Mouse (Mus musculus) embryonic stem cell, embryonic (primary cell): ENCODE measurements around the gene 6430571L13Rik.

ENCODE experiments used
- CTCF ChIA-PET, 4 experiments: fragments of 300-600 bp in 2 of 4; fragments of 350-600 bp in 2 of 4; sonication (Branson Sonifier 250); formaldehyde crosslinking; loops; one replicate each; lab custom pipeline; 2022; ENCODE audit warnings: inconsistent platforms in 2 of 4; lab: Charles Lee
- POLR2A ChIA-PET, 4 experiments: fragments of 300-600 bp in 2 of 4; fragments of 350-600 bp in 2 of 4; sonication (Branson Sonifier 250); formaldehyde crosslinking; loops; one replicate each; lab custom pipeline; 2022; ENCODE audit warnings: antibody characterized with exemption in 4 of 4, inconsistent platforms in 1 of 4; lab: Charles Lee

6430571L13Rik gene

DNA sequence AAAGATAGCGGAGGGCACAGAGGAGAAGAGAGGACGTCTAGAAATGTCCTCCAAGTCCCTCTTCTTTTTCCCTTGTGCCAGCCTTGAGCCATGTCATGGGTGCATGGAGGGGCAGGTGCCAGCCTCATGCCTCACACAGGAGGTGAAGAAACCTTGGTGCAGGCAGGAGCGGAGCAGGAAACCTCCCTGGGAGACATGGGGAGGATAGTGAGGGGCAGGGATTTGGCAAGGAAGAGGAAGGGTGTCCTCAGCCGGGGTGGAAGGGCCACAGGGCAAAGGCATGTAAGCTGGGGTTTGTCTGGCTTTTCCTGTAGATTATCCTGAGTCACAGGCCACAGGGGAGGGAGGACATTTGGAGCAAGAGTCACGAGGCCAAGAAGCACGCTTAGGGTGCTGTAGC, 3.6 kb downstream of the 6430571L13Rik start:
- CTCF ChIA-PET = interaction anchor here in 1 of 4 experiments (0.6 kb wide), 1 partner anchor 269 kb away, joined by 3 read pairs; no protein-coding TSS in a partner anchor
- POLR2A ChIA-PET = no interaction called here

DNA sequence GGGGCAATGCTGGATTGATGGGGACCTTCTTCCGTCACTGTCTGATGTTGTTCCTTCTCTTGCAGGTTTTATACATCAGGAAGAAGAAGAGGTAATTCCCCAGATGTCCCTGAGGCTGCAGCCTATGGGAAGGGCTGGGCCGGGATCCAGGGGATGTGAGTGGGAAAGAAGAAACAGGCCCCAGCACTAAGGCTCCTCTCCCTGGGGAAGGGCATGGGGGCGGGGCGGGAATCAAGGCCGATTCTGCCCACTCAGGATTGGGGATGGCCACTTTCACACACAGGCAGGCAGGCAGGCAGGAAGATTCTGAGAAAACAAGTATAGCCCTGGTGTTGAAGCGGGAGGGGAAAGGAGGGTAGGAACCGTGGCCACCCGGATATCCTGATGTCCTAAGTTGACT, 5.7 kb downstream of the 6430571L13Rik start:
- POLR2A ChIA-PET = interaction anchor here in 2 of 4 experiments (0.7 to 1.0 kb wide), 2 partner anchors 13 to 14 kb away, joined by 4 read pairs; no protein-coding TSS in a partner anchor

DNA sequence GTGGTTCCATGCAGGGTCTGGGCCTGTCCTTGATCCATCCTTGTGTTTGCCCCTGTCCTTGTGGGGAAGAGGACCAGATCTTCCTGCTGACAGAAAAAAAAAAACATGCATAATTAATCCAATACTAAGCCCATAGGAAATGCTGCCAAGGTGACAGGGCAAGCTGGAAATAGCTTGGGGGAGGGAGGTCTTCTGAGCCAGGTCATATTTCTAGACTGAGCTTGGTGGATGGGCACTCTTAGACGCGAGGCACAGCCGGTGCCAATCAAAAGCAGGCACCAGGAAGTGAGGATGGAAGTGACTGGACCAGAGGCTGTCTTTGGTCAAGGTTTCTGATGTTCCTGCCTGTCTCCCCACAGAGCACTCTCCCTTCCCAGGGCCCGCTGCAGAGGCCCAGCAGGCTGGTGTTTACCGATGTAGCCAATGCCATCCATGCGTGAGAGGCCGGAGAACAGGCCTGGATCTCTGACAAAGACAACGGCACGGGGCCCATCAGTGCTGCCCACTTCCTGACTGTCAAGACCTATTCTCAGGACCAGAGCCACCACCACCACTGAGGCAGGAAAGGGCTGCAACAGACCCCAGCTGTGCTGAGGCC, 7.3 kb downstream of the 6430571L13Rik start:
- POLR2A ChIA-PET = interaction anchor here in 3 of 4 experiments (0.6 to 1.2 kb wide), 4 partner anchors 21 to 638 kb away, joined by 3 to 4 read pairs (median 3); partner anchors contain the start of genes Cyb561d2 (in 1 of the 3), Inka1 (in 1 of the 3) and Nprl2 (in 1 of the 3)
- CTCF ChIA-PET = interaction anchor here in 1 of 4 experiments (1.8 kb wide), 1 partner anchor 52 kb away, joined by 4 read pairs; the partner anchor contains the start of gene Cish

More for the DNA sequence above, 5.7 kb downstream of the 6430571L13Rik start:
- CTCF ChIA-PET = no interaction called here

DNA sequence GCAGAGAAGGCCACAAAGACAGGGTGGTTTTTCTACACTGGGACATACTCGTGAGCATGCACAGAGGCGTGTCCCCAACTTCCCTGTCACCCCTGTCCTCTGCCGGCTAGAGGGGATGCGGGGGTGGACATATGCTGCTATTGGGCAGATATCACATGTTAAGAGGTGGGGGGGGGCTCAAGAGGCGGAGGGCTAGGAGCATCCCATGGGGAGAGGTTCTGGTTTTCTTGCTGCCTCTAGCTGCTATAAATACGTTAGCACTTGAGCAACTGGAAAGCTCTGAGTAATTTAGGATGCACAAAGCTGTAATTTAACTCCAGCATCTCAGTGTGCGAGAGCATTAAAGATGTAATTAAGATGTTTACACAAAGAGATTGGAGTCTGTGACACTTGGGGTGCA, 8.9 kb downstream of the 6430571L13Rik start:
- ChIA-PET CTCF (interaction anchor here (0.5 to 1.8 kb wide), 8 partner anchors 8 to 232 kb away, joined by 3 to 6 read pairs (median 3); partner anchors contain the start of gene Cish (in 1 of the 4)), POLR2A (interaction anchor here in 2 of 4 experiments (0.8 to 2.1 kb wide), 4 partner anchors 9 to 53 kb away, joined by 3 to 11 read pairs (median 5); partner anchors contain the start of gene 6430571L13Rik (in 2 of the 2))

DNA sequence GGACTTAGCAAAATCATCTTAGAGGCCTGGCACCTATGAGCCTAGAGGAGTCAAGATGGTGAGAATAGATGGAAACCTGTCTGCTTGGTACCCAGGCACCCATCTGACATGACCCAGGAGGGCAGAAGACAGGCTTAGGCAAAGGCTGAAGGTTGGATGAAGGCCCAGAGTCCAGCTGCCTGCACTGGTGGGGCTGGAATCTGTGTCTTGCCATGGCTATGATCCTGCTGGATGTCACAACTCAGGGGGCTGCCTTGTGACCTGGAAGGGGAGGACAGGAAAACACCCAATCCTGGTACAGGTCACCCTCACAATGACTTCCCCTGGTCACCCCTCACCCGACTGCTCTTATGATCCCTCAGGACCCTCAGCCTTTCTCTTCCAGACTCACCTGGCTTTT, 14.4 kb downstream of the 6430571L13Rik start:
- CTCF ChIA-PET = interaction anchor here in 2 of 4 experiments (1.0 to 3.5 kb wide), 3 partner anchors 20 to 199 kb away, joined by 3 to 19 read pairs (median 7); partner anchors contain the start of gene Cish (in 1 of the 2)
- POLR2A ChIA-PET = interaction anchor here in 1 of 4 experiments (2.8 kb wide), 1 partner anchor 14 kb away, joined by 8 read pairs; the partner anchor contains the start of gene 6430571L13Rik

DNA sequence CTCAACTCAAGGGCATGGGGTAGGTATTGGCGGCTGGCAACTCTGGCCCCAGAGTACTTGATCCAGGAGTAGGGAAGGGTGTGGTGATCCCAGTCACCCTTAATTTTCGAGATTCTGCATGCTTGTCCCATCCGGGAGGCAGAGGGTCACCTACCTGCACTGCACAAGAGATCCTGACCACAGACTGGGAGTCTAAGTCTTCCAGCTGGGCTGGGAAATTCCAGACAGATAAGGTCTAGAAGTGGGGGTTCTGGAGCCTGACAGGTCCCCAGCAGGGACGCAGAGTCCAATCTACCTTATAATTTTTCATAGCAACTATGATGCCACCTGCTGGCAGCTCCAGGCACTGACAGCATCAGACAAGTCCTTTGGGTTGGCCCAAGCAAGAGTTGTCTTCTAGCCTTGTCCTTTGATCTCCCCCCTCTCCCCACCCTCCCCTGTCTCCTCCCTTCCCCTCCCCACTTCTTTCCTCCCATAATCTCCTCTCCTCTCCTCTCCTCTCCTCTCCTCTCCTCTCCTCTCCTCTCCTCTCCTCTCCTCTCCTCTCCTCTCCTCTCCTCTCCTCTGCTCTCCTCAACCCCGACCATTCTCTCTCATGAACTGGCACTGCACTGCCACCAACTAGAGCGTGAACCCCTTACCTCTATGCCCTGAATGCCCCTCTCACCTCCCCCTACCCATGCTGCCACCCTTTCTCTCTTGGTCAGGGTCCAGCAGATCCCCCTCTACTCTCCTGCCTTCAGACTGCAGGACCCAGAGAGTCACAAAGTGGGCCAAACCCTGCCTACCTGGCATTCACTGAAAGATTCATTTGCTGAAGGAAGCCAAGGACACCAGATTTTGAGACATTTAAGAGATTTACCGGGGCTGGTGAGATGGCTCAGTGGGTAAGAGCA, 15.7 kb downstream of the 6430571L13Rik start:
- CTCF ChIA-PET = interaction anchor here (0.5 to 3.5 kb wide), 25 partner anchors 14 to 791 kb away, joined by 3 to 19 read pairs (median 4); partner anchors contain the start of genes 6430571L13Rik (in 1 of the 4), Cish (in 1 of the 4) and Tusc2 (in 1 of the 4)
- POLR2A ChIA-PET = interaction anchor here in 2 of 4 experiments (0.6 to 1.0 kb wide), 2 partner anchors 166 to 231 kb away, joined by 3 read pairs; partner anchors contain the start of gene Ifrd2 (in 1 of the 2)

DNA sequence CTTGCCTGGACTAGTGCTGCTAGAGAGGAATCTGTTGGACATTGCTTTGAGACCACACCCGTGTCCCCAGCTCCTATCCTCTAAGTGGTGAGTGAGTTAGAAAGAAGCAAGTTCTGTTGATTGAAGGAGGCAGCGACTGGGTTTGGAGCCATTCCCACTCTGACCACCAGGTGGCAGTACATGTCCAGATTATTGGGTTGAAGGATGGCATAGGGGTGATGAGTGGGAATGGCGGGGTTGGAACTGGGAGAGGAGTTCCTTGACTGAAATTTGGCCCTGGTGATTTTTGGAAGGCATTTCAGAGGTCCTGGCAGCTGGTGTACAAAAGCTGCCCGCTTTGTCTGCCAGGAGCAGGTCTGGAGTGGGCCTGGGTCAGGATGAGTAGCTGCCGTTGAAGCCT, 17.2 kb downstream of the 6430571L13Rik start:
- ChIA-PET CTCF (interaction anchor here (0.5 to 3.5 kb wide), 39 partner anchors 9 to 723 kb away, joined by 3 to 19 read pairs (median 3); partner anchors contain the start of genes 6430571L13Rik (in 2 of the 4), Zmynd10 (in 2 of the 4), Cish (in 1 of the 4) and Tusc2 (in 1 of the 4)), POLR2A (interaction anchor here in 2 of 4 experiments (0.5 to 0.7 kb wide), 3 partner anchors 17 to 508 kb away, joined by 3 to 7 read pairs (median 4); partner anchors contain the start of gene 6430571L13Rik (in 1 of the 2))

DNA sequence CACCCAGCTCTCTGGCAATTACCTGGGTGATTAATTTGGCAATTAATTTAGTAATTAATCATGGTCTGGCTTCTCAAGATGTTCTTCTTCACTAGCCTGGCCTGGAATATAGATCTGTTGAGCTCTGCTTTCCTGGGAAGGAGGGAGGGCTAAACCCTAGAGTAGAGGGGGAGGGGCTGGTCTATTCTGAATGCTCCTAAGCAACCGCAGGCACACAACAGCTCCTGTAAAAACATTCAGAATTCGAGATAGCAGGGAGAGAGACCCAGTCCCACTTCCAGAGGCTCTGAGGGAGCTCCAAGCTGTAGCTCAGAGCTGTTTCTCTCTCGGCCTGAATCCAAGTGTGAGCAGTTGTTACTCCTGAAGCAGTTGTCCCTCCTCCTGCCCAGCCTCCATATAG, 20.6 kb downstream of the 6430571L13Rik start:
- POLR2A ChIA-PET = interaction anchor here in 3 of 4 experiments (0.8 to 2.0 kb wide), 6 partner anchors 8 to 118 kb away, joined by 3 to 8 read pairs (median 3); partner anchors contain the start of gene 6430571L13Rik (in 3 of the 3)
- CTCF ChIA-PET = interaction anchor here (0.5 to 1.6 kb wide), 13 partner anchors 9 to 785 kb away, joined by 3 to 4 read pairs (median 3); no protein-coding TSS in a partner anchor

DNA sequence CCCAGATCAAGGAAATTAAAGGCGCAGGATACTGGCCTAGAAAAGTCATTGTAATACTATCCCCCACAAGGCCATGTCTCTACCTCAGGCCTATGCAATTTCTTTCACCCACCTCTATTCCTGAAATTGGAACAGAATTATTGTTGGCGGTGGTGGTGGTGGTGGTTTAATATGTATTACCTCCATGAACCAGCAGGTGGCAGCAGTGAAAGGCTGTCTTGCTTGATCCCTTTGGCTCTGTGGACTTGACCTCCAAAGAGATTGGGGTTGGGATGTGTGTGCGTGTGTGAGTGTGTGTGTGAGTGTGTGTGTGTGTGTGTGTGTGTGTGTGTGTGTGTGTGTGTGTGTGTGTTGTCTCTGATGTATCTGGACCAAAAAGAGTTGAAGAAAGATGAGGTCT, 26.2 kb downstream of the 6430571L13Rik start:
- ChIA-PET POLR2A (interaction anchor here in 1 of 4 experiments (1.6 kb wide), 1 partner anchor 70 kb away, joined by 3 read pairs; no protein-coding TSS in a partner anchor), CTCF (interaction anchor here in 1 of 4 experiments (0.7 kb wide), 1 partner anchor 29 kb away, joined by 3 read pairs; no protein-coding TSS in a partner anchor)

DNA sequence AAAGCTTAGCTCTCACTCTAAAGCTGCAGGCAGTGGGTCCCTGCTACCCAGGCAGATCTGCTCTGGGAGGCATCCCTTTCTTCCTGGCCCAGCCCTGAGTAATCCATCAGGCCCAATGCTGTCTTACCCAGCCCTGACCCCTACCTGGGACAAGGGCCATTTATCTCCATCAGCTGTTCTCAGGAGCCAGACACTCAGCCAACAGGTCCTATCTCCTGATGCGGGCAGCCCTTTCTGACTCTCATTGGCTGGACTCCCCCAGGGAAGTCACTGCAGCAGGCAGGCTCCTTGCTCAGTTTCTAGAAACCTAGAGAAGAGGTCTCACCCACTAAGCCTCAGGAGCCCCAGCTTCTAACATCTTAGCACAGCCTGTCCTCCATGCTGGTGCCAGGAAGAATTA, 27.9 kb downstream of the 6430571L13Rik start:
- ChIA-PET CTCF (interaction anchor here in 3 of 4 experiments (0.6 to 3.2 kb wide), 4 partner anchors 10 to 277 kb away, joined by 3 to 11 read pairs (median 8); no protein-coding TSS in a partner anchor), POLR2A (interaction anchor here in 1 of 4 experiments (1.7 kb wide), 1 partner anchor 208 kb away, joined by 4 read pairs; the partner anchor contains the start of gene Hyal1)

DNA sequence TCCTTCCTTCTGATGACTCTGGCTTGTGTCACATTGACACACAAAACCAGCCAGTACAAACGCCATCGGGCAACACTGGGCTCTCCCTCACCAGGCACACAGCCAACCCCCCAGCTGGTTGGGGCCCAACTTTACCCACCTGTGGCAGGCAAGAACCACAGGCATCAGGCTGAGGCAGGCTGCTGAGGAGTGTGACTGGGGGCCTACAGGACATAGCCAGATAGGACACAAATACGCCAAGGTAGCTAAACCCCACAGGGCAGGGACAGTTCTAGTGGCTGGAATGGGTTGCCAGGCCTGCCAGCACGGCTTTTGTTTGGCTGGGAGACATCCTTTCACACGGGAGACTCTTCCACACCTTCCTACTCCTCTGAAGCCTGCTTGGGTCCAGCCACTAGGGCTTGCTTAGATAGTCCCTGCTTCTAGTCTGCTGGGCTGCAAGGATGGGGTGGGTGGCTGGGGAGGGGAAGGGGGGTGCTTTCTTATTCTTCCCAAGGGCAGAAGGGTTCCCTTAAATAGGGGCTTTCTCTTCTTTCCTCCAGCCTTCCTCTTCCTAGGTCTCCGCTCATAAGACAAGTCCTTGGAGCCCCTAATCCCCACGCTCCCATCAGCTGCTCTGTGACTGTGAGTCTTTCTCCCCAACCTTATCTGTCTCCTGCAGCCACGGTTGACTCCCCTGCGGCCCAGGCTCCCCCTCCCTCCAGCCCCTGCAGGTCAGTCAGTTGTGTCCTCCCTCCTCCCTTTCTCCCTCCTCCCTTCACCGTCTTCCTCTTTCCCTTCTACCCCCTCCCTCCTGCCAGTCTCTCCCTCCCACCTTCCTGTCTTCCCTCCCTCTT, 29.1 kb downstream of the 6430571L13Rik start:
- POLR2A ChIA-PET = interaction anchor here in 2 of 4 experiments (0.6 to 2.7 kb wide), 3 partner anchors 9 to 243 kb away, joined by 3 to 8 read pairs (median 4); no protein-coding TSS in a partner anchor
- CTCF ChIA-PET = interaction anchor here in 2 of 4 experiments (0.6 to 3.2 kb wide), 3 partner anchors 12 to 33 kb away, joined by 3 to 11 read pairs (median 4); no protein-coding TSS in a partner anchor

DNA sequence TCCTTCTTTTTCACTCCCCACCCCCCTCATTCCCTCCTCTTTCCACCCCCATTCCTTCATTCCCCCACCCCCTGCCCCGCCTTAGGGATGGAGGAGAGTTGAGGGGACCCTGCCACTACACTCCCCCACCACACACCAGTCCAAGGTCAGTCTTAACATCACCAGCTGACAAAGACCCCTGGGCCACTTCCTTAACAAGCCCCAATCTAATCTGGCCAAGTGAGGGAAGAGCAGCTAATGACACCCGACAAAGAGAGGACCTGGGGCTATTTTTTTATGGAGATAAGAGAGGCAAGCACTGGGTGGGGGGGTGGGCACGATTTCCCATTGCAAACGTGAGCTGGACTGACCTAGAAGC, 29.7 kb downstream of the 6430571L13Rik start:
- ChIA-PET POLR2A (interaction anchor here in 1 of 4 experiments (1.1 to 2.7 kb wide), 2 partner anchors 9 to 242 kb away, joined by 3 to 8 read pairs; no protein-coding TSS in a partner anchor), CTCF (interaction anchor here in 3 of 4 experiments (0.5 to 3.2 kb wide), 5 partner anchors 13 to 344 kb away, joined by 3 to 12 read pairs (median 11); no protein-coding TSS in a partner anchor)

DNA sequence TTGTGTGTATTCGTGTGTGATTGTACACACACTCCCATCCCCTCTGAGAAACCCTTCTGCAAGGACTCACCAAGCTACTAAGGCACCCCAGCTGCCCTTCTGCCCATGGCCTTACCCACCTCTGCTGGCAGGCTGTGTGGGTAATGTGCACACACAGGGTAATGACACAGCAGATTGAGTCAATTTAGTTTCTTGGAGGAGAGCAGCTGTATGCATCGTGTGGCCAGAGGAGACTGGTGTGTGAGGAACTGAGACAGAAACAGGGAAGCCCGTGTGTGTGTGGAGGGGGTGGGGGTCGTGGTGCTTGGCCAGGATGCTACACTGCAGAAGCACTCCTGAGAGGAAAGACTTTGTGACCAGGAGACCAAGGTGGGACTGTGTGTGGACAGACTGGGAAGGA, 32.0 kb downstream of the 6430571L13Rik start:
- ChIA-PET POLR2A (interaction anchor here in 2 of 4 experiments (0.9 to 1.0 kb wide), 2 partner anchors 17 to 114 kb away, joined by 3 read pairs; no protein-coding TSS in a partner anchor), CTCF (interaction anchor here in 3 of 4 experiments (0.6 to 4.0 kb wide), 5 partner anchors 9 to 180 kb away, joined by 3 to 48 read pairs (median 3); no protein-coding TSS in a partner anchor)

DNA sequence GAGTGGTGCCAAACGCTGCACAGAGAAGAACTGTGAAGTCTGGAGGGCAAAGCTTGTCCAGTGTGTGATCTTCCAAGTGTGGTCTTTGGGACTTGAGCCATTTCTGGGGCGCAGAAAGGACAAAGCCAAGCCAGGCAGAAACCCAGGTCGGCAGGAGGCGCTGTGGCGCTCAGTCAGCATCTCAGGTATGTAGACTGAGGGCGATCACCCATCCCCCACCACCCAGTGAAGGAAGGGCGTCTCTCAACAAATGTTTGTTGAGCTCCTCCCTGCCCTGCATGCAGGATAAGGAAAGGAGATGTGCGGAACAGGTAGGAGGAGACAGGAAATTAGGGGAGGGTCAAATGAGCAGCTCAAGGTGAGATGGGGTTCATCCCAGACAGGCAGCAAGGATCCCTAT, 34.2 kb downstream of the 6430571L13Rik start:
- ChIA-PET POLR2A (interaction anchor here (0.6 to 2.3 kb wide), 19 partner anchors 12 to 483 kb away, joined by 3 to 8 read pairs (median 3); partner anchors contain the start of genes 6430571L13Rik (in 2 of the 4), Cacna2d2 (in 1 of the 4), Gnai2 (in 1 of the 4) and Ifrd2 (in 1 of the 4)), CTCF (interaction anchor here (0.6 to 4.0 kb wide), 78 partner anchors 9 to 1239 kb away, joined by 3 to 48 read pairs (median 4); partner anchors contain the start of genes Cacna2d2 (in 3 of the 4), 6430571L13Rik (in 2 of the 4), Zmynd10 (in 2 of the 4) and Cyb561d2 (in 1 of the 4))

DNA sequence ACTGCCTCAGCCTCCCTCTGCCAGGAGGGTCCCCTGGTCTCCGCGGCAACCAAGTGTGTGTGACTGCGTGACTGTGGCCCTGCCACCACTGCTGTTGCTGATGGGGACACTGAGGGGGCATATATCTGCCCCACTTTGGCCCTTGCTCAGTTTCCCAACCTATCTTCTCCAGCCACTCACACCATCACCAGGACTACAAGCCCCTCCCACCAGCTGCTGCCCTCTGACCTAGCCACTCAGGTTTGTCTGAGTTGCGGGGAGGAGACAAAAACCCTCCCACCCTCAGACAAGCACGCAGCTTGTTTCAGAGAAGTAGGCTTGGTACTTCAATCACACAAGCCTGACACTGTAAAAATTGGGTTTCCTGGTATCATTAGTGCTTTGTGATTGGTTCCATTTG, 35.0 kb downstream of the 6430571L13Rik start:
- ChIA-PET CTCF (interaction anchor here (0.6 to 4.0 kb wide), 45 partner anchors 10 to 302 kb away, joined by 3 to 48 read pairs (median 4); partner anchors contain the start of genes Cacna2d2 (in 3 of the 4), 6430571L13Rik (in 2 of the 4), Hyal3 (in 1 of the 4) and Zmynd10 (in 1 of the 4)), POLR2A (interaction anchor here in 3 of 4 experiments (0.8 to 2.3 kb wide), 13 partner anchors 9 to 484 kb away, joined by 3 to 8 read pairs (median 3); partner anchors contain the start of genes 6430571L13Rik (in 1 of the 3), Cacna2d2 (in 1 of the 3), Gnai2 (in 1 of the 3) and Manf (in 1 of the 3))
